Mouse (Mus musculus): ENCODE results near the gene Syk. TPM values are rescaled to one million over a fixed set of nuclear protein-coding genes. Genes with fewer than 3 reads are reported as not detected.
A peak's percentile ranks its signal among the peaks of the same experiment; 100 is the strongest.

The Syk gene
- total RNA-seq, 2 experiments from 2014 or later, result 16.1 to 21.1 TPM

- no peak for DNase-seq
Measured at GRCm38 (mm10) chr13:52598233-52598632, 15.3 kb downstream of the Syk start.

- DNase-seq, result no peak
Measured at GRCm38 (mm10) chr13:52600015-52600643, 17.2 kb downstream of the Syk start.

GRCm38 (mm10) chr13:52602752-52603151, 19.8 kb downstream of the Syk start:
- DNase-seq, result peak; percentile 38 to 41

- DNase-seq, result no peak
Measured at GRCm38 (mm10) chr13:52603704-52604349, 20.9 kb downstream of the Syk start.

- DNase-seq, result no peak
Measured at GRCm38 (mm10) chr13:52605006-52605405, 22.0 kb downstream of the Syk start.

- peak; percentile 73 for DNase-seq
Measured at GRCm38 (mm10) chr13:52605911-52606310, 22.9 kb downstream of the Syk start.

- DNase-seq, result peak in 1 of 2 experiments; percentile 40
Measured at GRCm38 (mm10) chr13:52606656-52607275, 23.8 kb downstream of the Syk start.

GRCm38 (mm10) chr13:52607964-52608363, 25.0 kb downstream of the Syk start:
- DNase-seq, result no peak

- no peak for DNase-seq
Measured at GRCm38 (mm10) chr13:52610463-52610862, 27.5 kb downstream of the Syk start.

- DNase-seq, result no peak
Measured at GRCm38 (mm10) chr13:52613266-52613665, 30.3 kb downstream of the Syk start.

- DNase-seq, result no peak
Measured at GRCm38 (mm10) chr13:52615085-52615484, 32.1 kb downstream of the Syk start.

GRCm38 (mm10) chr13:52617096-52617714, 34.2 kb downstream of the Syk start:
- no peak for DNase-seq

GRCm38 (mm10) chr13:52618592-52618991, 35.6 kb downstream of the Syk start:
- DNase-seq, result no peak

GRCm38 (mm10) chr13:52619482-52619881, 36.5 kb downstream of the Syk start:
- no peak for DNase-seq

GRCm38 (mm10) chr13:52624038-52624437, 41.1 kb downstream of the Syk start:
- DNase-seq, result peak; percentile 62 to 85

- DNase-seq, result peak in 1 of 2 experiments; percentile 45
Measured at GRCm38 (mm10) chr13:52628602-52629001, 45.6 kb downstream of the Syk start.

GRCm38 (mm10) chr13:52631624-52632023, 48.7 kb downstream of the Syk start:
- DNase-seq, result no peak

GRCm38 (mm10) chr13:52635484-52635883, 52.5 kb downstream of the Syk start:
- DNase-seq, result no peak

- DNase-seq, result no peak
Measured at GRCm38 (mm10) chr13:52636176-52636748, 53.3 kb downstream of the Syk start.

GRCm38 (mm10) chr13:52646566-52646965, 63.6 kb downstream of the Syk start:
- no peak for DNase-seq

GRCm38 (mm10) chr13:52647996-52648712, 65.2 kb downstream of the Syk start:
- no peak for DNase-seq
